Mouse (Mus musculus) T-helper 1 cell (primary cell): ENCODE data around the gene Cadm4.

ENCODE experiments used
- in situ Hi-C: fragments of 300-600 bp; cut with MboI, MseI; formaldehyde crosslinking; loops from one replicate; pipeline ENCODE4 v1.15.1; 2025; ENCODE audit warnings: high pct_unique_total_duplicates

Cadm4 gene

GRCm38 (mm10) chr7:24531211-24531971 is 49.6 kb downstream of the Cadm4 start:
- in situ Hi-C loops, result no loop called here

GRCm38 (mm10) chr7:24533031-24533571 is 51.3 kb downstream of the Cadm4 start:
- in situ Hi-C loops, result no loop called here

GRCm38 (mm10) chr7:24533806-24534205 is 52.0 kb downstream of the Cadm4 start:
- in situ Hi-C loops, result no loop called here

GRCm38 (mm10) chr7:24534301-24534700 is 52.5 kb downstream of the Cadm4 start:
- in situ Hi-C loops, result no loop called here

DNA sequence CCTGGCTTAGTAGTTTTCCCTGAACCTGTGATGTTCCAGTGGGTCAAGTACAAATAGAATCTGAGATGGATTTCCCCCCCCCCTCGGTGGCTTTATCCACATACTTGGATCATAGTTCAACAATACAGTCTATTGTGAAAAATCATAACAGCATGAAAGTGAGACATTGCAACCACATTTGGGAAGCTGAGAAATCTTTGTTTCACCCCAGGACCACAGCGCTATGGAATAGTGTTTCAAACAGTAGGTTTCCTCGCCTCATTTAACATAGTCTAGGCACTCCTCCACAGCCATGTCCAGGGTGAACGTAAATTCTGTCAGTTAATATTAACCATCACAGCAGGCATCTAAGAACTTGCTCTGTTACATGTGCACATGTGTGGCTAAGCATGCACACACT is 55.3 kb downstream of the Cadm4 start:
- in situ Hi-C loops, result no loop called here

DNA sequence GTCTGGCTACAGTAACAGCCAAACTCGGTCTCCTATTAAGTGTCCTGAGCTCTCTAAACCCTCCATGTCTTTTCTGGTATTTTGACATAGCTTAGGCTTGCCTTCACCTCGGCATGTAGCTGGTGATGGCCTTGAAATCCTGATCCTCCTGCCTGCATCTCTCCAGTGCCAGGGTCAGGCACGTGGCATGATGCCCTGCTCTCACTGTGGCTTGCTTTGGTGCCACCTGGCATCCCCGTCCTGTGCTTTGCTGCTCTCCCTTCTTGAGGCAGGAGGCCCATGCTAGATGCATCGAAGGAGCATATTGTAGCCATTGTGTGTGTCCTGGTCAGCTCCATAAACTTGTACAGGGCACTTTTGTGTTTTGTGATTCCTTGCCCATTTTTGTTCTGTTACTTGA is 55.8 kb downstream of the Cadm4 start:
- in situ Hi-C loops, result no loop called here

GRCm38 (mm10) chr7:24538154-24538553 is 56.3 kb downstream of the Cadm4 start:
- in situ Hi-C loops, result no loop called here

GRCm38 (mm10) chr7:24538701-24539100 is 56.9 kb downstream of the Cadm4 start:
- in situ Hi-C loops, result no loop called here

DNA sequence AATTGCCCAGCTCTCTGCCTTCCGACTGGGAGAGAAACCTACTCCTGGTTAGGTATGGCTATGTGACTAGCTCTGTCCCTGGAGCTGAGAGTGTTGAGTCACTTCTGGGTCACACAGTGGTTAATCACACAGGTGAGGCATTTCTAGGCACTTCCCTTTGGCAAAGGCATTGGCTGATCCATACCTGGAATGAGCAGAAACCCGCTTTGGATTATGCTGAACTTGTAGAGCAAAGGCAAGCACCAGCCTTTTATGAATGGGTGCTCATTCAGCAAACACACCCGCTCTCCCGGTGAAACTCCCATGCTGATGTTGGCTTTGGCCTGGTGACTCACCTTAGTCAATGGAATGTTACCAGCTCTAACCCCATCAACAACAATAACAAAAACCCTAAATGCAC is 57.9 kb downstream of the Cadm4 start:
- in situ Hi-C loops, result no loop called here

GRCm38 (mm10) chr7:24544506-24544905 is 62.7 kb downstream of the Cadm4 start:
- in situ Hi-C loops, result no loop called here

DNA sequence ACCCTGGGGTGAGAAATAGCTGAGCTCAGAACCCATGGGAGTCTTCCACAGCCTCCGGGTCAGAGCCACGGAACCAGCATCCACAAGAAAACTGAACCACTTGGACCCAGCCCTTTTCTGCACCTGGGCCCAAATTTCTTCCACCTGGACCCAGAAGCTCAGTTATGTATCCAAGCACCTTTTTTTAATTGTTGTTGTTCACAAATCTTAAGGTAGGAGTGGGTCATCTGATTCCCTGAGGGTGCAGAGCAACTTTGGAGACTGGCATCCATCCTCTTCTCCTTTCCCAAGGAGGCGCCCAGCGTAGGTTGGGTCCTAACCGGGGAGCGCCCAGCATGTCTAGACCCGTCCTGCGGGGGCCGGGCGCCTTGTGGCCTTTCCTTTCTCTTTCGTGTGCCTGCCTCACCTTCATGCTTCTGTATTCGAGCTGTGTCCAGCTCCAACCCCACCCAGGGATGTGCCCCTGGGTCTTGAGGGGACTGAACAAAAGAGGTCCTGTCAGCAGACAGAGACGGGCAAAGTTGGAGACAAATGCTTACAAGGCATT is 64.3 kb downstream of the Cadm4 start, which contains the start of the genes Pinlyp and Xrcc1:
Gene Pinlyp, minus strand, starts transcription at position 51 of the 547 bp plus-strand sequence.
Gene Xrcc1, plus strand, starts transcription at position 222 of the 547 bp plus-strand sequence.
- in situ Hi-C loops, result no loop called here

DNA sequence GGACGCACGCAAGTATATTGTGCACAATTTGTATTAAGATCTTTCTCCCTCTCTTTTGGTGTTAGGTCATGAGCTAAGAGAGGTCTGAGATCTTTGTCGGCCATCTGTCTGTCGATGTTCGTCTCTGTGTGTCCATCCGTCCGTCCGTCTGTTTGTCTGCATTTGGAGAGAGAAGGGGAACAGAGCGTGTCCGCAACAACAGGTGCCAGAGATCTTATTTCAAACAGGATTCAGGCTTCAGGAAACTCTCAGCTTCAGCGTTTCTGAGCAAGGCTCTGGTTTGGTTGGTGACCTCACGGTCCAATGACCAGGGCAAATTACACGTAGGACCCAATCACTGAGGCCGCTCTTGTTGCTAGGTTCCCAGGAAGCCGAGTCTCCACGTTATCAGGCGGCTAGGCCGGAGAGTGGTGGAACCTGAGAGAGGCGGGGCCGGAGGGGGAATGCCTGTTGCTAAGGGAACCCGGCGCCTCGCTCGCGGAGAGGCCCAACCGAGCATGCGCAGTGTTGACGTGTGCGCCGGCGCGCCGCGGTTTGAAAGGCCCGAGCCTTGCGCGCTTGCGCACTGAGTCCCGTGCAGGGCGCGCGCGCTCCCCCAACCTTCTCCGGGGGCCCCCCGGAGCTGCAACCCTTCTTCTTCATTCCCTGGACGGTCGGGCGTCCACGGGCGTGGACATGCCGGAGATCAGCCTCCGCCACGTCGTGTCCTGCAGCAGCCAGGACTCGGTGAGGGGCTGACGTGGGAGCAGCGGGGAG is 65.0 kb downstream of the Cadm4 start:
- in situ Hi-C loops, result no loop called here

- in situ Hi-C loops, result no loop called here
Measured at GRCm38 (mm10) chr7:24547534-24548036, 65.8 kb downstream of the Cadm4 start.

GRCm38 (mm10) chr7:24551985-24552759 is 70.3 kb downstream of the Cadm4 start:
- in situ Hi-C loops, result no loop called here
